Mouse (Mus musculus) hindbrain, embryonic 15.5 days (tissue): ENCODE measurements around the gene Krt12. TPM values are rescaled to one million over a fixed set of nuclear protein-coding genes. Genes with fewer than 3 reads are reported as not detected.

Source experiments
- ATAC-seq: fragments of 200-750 bp; cut with Nextera tagmentation; 2 replicates; pipeline ENCODE4 v1.8.0; 2017; ENCODE audit warnings: low read depth, moderate number of reproducible peaks, moderate TSS enrichment; ENCODE audit not compliant: low FRiP score
- H3K27ac ChIP-seq: fragments of 300-500 bp; sonication (generic); replicated peaks from 2 replicates; pipeline ENCODE4 v1.5.1; 2015; ENCODE audit warnings: mild to moderate bottlenecking, inconsistent platforms
- H3K27me3 ChIP-seq: fragments of 300-500 bp; sonication (generic); 2 replicates; pipeline ENCODE4 v1.6.1; 2015; ENCODE audit warnings: control low read depth, inconsistent platforms
- H3K36me3 ChIP-seq: fragments of 300-500 bp; sonication (generic); 2 replicates; pipeline ENCODE4 v1.6.1; 2015; ENCODE audit warnings: control low read depth, inconsistent platforms
- H3K4me1 ChIP-seq: fragments of 300-500 bp; sonication (generic); replicated peaks from 2 replicates; pipeline ENCODE4 v1.6.1; 2015; ENCODE audit warnings: control low read depth, inconsistent platforms
- H3K4me2 ChIP-seq: fragments of 300-500 bp; sonication (generic); 2 replicates; pipeline ENCODE4 v1.6.1; 2015; ENCODE audit warnings: moderate library complexity, mild to moderate bottlenecking, inconsistent platforms
- H3K4me3 ChIP-seq: fragments of 300-500 bp; sonication (generic); 2 replicates; pipeline ENCODE4 v1.5.1; 2015; ENCODE audit warnings: mild to moderate bottlenecking, inconsistent platforms
- H3K9ac ChIP-seq: fragments of 300-500 bp; sonication (generic); 2 replicates; pipeline ENCODE4 v1.6.1; 2015; ENCODE audit warnings: inconsistent platforms
- H3K9me3 ChIP-seq: fragments of 300-500 bp; sonication (generic); 2 replicates; pipeline ENCODE4 v1.6.1; 2016; ENCODE audit warnings: control low read depth, inconsistent platforms
- WGBS: fragments of 180-500 bp; shearing (Covaris S2); methylation state at CpG from one replicate; pipeline ENCODE4 v1.1.7; 2015; 5-methylcytosine and 5-hydroxymethylcytosine counted together
- polyA plus RNA-seq: library from polyadenylated mRNA; unstranded; fragments of >200 nt; fragmentation: Nextera tagmentation; extraction: Ambion mirVana; gene quantifications from 2 replicates; pipeline ENCODE4 v1.2.1, GENCODE M21; 2015

Krt12 gene
- 0.30 TPM in 1 of 2 replicates, not detected in the other for polyA plus RNA-seq

- 92% methylated on average over 10 of the region's 10 CpGs for WGBS
- ATAC-seq: no peak
- no peak within 1 kb of the TSS for H3K4me3 ChIP-seq
- no peaks in the 10 kb centered on the region for H3K36me3 ChIP-seq
- no peaks in the 10 kb centered on the region for H3K9me3 ChIP-seq
- no peak within 1 kb of the TSS for H3K27ac ChIP-seq
- H3K27me3 ChIP-seq: no peaks in the 10 kb centered on the region
- no peak within 1 kb of the TSS for H3K9ac ChIP-seq
- no peak within 1 kb of the TSS for H3K4me2 ChIP-seq
- H3K4me1 ChIP-seq: no peaks in the 10 kb centered on the region
These were observed at the start of gene Krt12 for GRCm38 (mm10) chr11:99422159-99422558. TSS of gene Krt12 (minus strand) at chr11:99422259.

- Histone ChIP-seq H3K27ac (no peak overlapping the region), H3K4me3 (no peak overlapping the region), H3K27me3 (no peaks in the 10 kb centered on the region), H3K4me1 (no peaks in the 10 kb centered on the region), H3K9me3 (no peaks in the 10 kb centered on the region), H3K36me3 (no peaks in the 10 kb centered on the region), H3K4me2 (no peak overlapping the region), H3K9ac (no peak overlapping the region)
- ATAC-seq: no peak
- 93% methylated on average over 4 of the region's 4 CpGs for whole genome bisulfite sequencing
These were observed 47.2 kb upstream of the Krt12 start for GRCm38 (mm10) chr11:99469228-99469627.

- no peaks in the 10 kb centered on the region for H3K36me3 ChIP-seq
- H3K4me2 ChIP-seq: no peak overlapping the region
- no peak overlapping the region for H3K27ac ChIP-seq
- H3K9ac ChIP-seq: no peak overlapping the region
- ATAC-seq: no peak
- WGBS: 90% methylated on average over 11 of the region's 11 CpGs
- H3K4me3 ChIP-seq: no peak overlapping the region
- no peaks in the 10 kb centered on the region for H3K9me3 ChIP-seq
- H3K27me3 ChIP-seq: no peaks in the 10 kb centered on the region
- no peaks in the 10 kb centered on the region for H3K4me1 ChIP-seq
These were observed 46.5 kb upstream of the Krt12 start for GRCm38 (mm10) chr11:99468566-99468965.

GRCm38 (mm10) chr11:99466316-99466715 lies 44.3 kb upstream of the Krt12 start:
- Histone ChIP-seq H3K27me3 (no peaks in the 10 kb centered on the region), H3K36me3 (no peaks in the 10 kb centered on the region), H3K4me3 (no peak overlapping the region), H3K4me2 (no peak overlapping the region), H3K9ac (no peak overlapping the region), H3K4me1 (no peaks in the 10 kb centered on the region), H3K27ac (no peak overlapping the region), H3K9me3 (no peaks in the 10 kb centered on the region)
- WGBS: 45% methylated on average over 7 of the region's 7 CpGs
- no peak for ATAC-seq

GRCm38 (mm10) chr11:99464836-99465235 lies 42.8 kb upstream of the Krt12 start:
- no peaks in the 10 kb centered on the region for H3K27me3 ChIP-seq
- no peak overlapping the region for H3K27ac ChIP-seq
- no peak overlapping the region for H3K4me2 ChIP-seq
- H3K4me3 ChIP-seq: no peak overlapping the region
- H3K9ac ChIP-seq: no peak overlapping the region
- ATAC-seq: no peak
- WGBS: 10% methylated on average over 5 of the region's 5 CpGs
- no peaks in the 10 kb centered on the region for H3K36me3 ChIP-seq
- H3K9me3 ChIP-seq: no peaks in the 10 kb centered on the region
- H3K4me1 ChIP-seq: no peaks in the 10 kb centered on the region

GRCm38 (mm10) chr11:99463155-99463554 lies 41.1 kb upstream of the Krt12 start:
- Histone ChIP-seq H3K27ac (no peak overlapping the region), H3K27me3 (no peaks in the 10 kb centered on the region), H3K9me3 (no peaks in the 10 kb centered on the region), H3K9ac (no peak overlapping the region), H3K36me3 (no peaks in the 10 kb centered on the region), H3K4me3 (no peak overlapping the region), H3K4me2 (no peak overlapping the region), H3K4me1 (no peaks in the 10 kb centered on the region)
- 14% methylated on average over 8 of the region's 8 CpGs for WGBS
- ATAC-seq: no peak; the same call in 1 of the 2 replicates

- Histone ChIP-seq H3K4me2 (no peak overlapping the region), H3K4me1 (no peaks in the 10 kb centered on the region), H3K9me3 (no peaks in the 10 kb centered on the region), H3K27ac (no peak overlapping the region), H3K27me3 (no peaks in the 10 kb centered on the region), H3K9ac (no peak overlapping the region), H3K4me3 (no peak overlapping the region), H3K36me3 (no peaks in the 10 kb centered on the region)
- 49% methylated on average over 7 of the region's 7 CpGs for WGBS
- no peak for ATAC-seq
These were observed 39.7 kb upstream of the Krt12 start for GRCm38 (mm10) chr11:99461736-99462135.

- Histone ChIP-seq H3K27me3 (no peaks in the 10 kb centered on the region), H3K27ac (no peak overlapping the region), H3K36me3 (no peaks in the 10 kb centered on the region), H3K4me3 (no peak overlapping the region), H3K4me2 (no peak overlapping the region), H3K9me3 (no peaks in the 10 kb centered on the region), H3K9ac (no peak overlapping the region), H3K4me1 (no peaks in the 10 kb centered on the region)
- ATAC-seq: no peak
- 65% methylated on average over 7 of the region's 7 CpGs for WGBS
These were observed 36.8 kb upstream of the Krt12 start for GRCm38 (mm10) chr11:99458887-99459286.

GRCm38 (mm10) chr11:99454759-99455158 lies 32.7 kb upstream of the Krt12 start:
- no peaks in the 10 kb centered on the region for H3K27me3 ChIP-seq
- H3K9me3 ChIP-seq: no peaks in the 10 kb centered on the region
- no peak overlapping the region for H3K9ac ChIP-seq
- no peak overlapping the region for H3K4me3 ChIP-seq
- no peak overlapping the region for H3K4me2 ChIP-seq
- no peak for ATAC-seq
- WGBS: 49% methylated on average over 10 of the region's 10 CpGs
- no peak overlapping the region for H3K27ac ChIP-seq
- no peaks in the 10 kb centered on the region for H3K36me3 ChIP-seq
- no peaks in the 10 kb centered on the region for H3K4me1 ChIP-seq

GRCm38 (mm10) chr11:99454044-99454443 lies 32.0 kb upstream of the Krt12 start:
- H3K27me3 ChIP-seq: no peaks in the 10 kb centered on the region
- 87% methylated on average over 4 of the region's 4 CpGs for WGBS
- no peak overlapping the region for H3K4me2 ChIP-seq
- H3K4me1 ChIP-seq: no peaks in the 10 kb centered on the region
- no peak overlapping the region for H3K4me3 ChIP-seq
- H3K9ac ChIP-seq: no peak overlapping the region
- H3K36me3 ChIP-seq: no peaks in the 10 kb centered on the region
- no peaks in the 10 kb centered on the region for H3K9me3 ChIP-seq
- H3K27ac ChIP-seq: no peak overlapping the region
- no peak for ATAC-seq

- Histone ChIP-seq H3K9ac (no peak overlapping the region), H3K4me2 (no peak overlapping the region), H3K4me1 (no peaks in the 10 kb centered on the region), H3K27ac (no peak overlapping the region), H3K27me3 (no peaks in the 10 kb centered on the region), H3K36me3 (no peaks in the 10 kb centered on the region), H3K9me3 (no peaks in the 10 kb centered on the region), H3K4me3 (no peak overlapping the region)
- ATAC-seq: no peak
- 79% methylated on average over 2 of the region's 2 CpGs for WGBS
These were observed 26.7 kb upstream of the Krt12 start for GRCm38 (mm10) chr11:99448769-99449168.

GRCm38 (mm10) chr11:99441220-99441619 lies 19.2 kb upstream of the Krt12 start:
- 64% methylated on average over 8 of the region's 8 CpGs for WGBS

GRCm38 (mm10) chr11:99439465-99439864 lies 17.4 kb upstream of the Krt12 start:
- no peak overlapping the region for H3K9ac ChIP-seq
- no peak overlapping the region for H3K4me2 ChIP-seq
- 79% methylated on average over 10 of the region's 10 CpGs for WGBS
- H3K9me3 ChIP-seq: no peaks in the 10 kb centered on the region
- no peaks in the 10 kb centered on the region for H3K4me1 ChIP-seq
- ATAC-seq: no peak
- no peak overlapping the region for H3K27ac ChIP-seq
- H3K36me3 ChIP-seq: no peaks in the 10 kb centered on the region
- no peak overlapping the region for H3K4me3 ChIP-seq
- no peaks in the 10 kb centered on the region for H3K27me3 ChIP-seq

More at GRCm38 (mm10) chr11:99441220-99441619, 19.2 kb upstream of the Krt12 start:
- H3K36me3 ChIP-seq: no peaks in the 10 kb centered on the region
- ATAC-seq: no peak
- no peak overlapping the region for H3K4me3 ChIP-seq
- H3K9ac ChIP-seq: no peak overlapping the region
- H3K9me3 ChIP-seq: no peaks in the 10 kb centered on the region
- no peaks in the 10 kb centered on the region for H3K27me3 ChIP-seq
- H3K27ac ChIP-seq: no peak overlapping the region
- H3K4me2 ChIP-seq: no peak overlapping the region
- no peaks in the 10 kb centered on the region for H3K4me1 ChIP-seq
